Mouse (Mus musculus) cerebellum, postnatal 14 days (tissue): ENCODE data around the gene Mfsd8.
"Not testable (repeated sequence)": the region's sequence is repeated elsewhere in the genome, so short reads cannot be mapped to it uniquely, and the experiment has no call there.

ENCODE experiments used
- DNase-seq, 2 experiments: peaks; one replicate each; pipeline ENCODE4 v3.0.0; 2021; ENCODE audit warnings: mixed read lengths in 2 of 2

Mfsd8 gene

DNA sequence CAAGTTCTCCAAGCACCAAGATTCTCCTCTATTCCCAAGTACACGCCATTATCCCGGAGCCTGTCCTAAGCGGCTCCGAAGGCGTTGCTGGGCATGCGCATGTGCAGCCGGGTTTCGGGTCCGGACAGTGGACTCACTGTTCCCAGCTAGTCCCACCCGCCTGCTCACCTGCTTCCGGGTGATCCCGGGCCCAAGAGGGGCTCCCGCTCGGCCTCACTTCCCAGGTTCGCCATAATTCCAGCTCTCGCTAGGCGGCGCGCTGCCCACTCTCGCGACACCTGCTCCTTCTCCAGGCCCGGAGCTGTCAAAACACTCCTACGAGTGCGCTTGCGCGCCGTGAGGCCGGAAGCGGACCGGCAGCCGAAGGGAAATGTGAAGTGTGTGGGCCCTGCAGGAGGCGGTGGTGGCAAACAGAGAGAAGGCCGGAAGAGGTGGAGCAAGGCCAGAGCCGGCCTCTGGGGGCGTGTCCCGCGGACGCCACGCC is at the start of gene Mfsd8:
Gene Mfsd8, minus strand, starts transcription at position 414 of the 484 bp plus-strand sequence.
- peak; percentile 97 for DNase-seq

DNA sequence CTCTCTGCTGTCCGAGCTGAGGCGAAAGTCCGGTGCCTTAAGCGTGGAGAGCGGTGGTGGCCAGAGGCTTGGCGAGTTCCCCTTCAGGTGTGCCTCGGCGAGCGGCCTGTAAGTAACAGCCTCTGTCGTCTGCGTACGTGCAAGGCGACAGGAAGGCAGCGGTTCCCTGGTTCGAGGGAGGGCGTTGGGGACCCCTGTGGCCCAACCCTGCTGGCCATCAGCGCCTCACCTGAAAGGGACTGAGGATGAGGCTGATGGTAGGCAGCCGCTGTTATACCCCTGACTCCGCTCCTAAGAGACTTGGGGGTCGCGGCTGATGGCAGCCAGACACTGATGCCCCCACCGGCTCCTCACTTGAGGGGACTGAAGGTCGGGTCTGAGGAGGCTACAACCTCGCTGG is 47.6 kb upstream of the Mfsd8 start:
- DNase-seq = peak; percentile 63 to 64

DNA sequence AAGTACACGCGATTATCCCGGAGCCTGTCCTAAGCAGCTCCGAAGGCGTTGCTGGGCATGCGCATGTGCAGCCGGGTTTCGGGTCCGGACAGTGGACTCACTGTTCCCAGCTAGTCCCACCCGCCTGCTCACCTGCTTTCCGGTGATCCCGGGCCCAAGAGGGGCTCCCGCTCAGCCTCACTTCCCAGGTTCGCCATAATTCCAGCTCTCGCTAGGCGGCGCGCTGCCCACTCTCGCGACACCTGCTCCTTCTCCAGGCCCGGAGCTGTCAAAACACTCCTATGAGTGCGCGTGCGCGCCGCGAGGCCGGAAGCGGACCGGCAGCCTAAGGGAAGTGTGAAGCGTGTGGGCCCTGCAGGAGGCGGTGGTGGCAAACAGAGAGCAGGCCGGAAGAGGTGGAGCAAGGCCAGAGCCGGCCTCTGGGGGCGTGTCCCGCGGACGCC is 47.2 kb upstream of the Mfsd8 start:
- DNase-seq = peak; percentile 98 to 99

DNA sequence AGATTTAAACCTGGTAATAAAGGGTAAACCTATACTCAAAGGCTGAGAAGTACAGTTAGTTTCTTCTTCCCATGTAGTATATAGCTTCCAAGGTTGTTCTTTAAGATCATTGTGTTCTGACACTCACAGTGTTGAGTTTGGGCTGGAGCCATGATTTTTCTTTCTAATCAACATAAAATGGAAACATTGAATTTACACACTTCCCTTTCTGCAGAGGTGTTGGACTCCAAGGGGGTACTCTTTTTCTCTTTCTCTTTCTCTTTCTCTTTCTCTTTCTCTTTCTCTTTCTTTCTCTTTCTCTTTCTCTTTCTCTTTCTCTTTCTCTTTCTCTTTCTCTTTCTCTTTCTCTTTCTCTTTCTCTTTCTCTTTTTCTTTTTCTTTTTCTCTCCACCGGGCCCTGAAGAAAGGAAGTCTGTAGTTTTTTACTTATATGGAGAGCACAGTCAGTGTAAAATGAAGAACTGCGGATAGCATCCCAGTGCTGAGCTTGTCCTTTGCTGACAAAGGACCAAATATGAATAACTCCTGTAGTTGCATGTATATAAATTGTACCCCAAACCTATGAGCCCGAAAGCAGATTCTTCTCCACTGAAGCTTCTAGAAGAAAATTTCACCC is 6.5 kb upstream of the Mfsd8 start:
- not testable (repeated sequence) for DNase-seq

DNA sequence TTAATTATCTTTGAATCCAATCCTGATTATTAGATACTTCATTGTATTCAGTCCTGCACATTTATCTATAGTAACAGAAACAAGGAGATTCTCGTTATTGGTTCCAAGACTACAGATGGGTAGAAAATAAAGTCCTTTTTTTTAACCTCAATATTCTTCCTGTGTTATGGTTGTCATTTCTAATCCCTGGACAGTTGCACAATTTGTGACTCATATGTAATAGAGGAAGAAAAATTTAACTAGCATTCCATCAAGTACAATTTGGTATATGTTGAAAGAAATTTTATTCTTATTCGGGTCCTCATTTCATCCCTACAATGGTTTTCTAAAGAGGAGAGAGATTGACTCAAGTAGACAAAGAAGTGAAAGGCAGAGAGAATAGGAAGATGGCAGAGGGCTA is 1.2 kb upstream of the Mfsd8 start:
- not testable (repeated sequence) for DNase-seq

DNA sequence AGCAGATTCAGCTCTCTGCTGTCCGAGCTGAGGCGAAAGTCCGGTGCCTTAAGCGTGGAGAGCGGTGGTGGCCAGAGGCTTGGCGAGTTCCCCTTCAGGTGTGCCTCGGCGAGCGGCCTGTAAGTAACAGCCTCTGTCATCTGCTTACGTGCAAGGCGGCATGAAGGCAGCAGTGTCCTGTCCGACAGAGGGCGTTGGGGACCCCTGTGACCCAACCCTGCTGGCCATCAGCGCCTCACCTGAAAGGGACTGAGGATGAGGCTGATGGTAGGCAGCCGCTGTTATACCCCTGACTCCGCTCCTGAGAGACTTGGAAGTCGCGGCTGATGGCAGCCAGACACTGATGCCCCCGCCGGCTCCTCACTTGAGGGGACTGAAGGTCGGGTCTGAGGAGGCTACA is 332 bp upstream of the Mfsd8 start:
- peak; percentile 82 to 84 for DNase-seq

DNA sequence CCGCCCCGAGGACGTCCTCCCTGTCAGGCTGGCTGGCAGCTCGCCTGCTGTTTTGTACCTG is 101 bp upstream of the Mfsd8 start, which contains the start of gene Abhd18:
Gene Abhd18, plus strand, starts transcription at position 14 of the 61 bp plus-strand sequence.
- DNase-seq = not testable (repeated sequence)

DNA sequence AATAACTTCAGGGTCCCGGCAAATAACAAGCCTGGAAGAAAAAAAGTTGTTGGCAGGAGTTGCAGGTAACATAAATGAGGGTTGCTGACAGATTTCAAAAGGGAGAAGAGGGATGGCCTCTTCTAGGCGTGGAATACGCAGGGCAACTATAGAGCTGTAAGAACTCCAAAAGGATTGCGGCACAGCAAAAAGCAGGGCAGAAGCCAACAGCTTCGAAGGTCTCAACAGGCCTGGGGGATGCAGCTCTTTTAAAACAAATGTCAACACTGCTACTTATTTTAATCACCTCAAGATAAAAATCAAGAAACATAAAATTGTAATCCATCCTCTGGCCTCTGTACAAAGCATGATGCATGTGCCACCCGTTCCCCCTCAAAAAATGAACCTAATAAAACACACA is 1.2 kb downstream of the Mfsd8 start:
- DNase-seq = peak in 1 of 2 experiments; percentile 13

DNA sequence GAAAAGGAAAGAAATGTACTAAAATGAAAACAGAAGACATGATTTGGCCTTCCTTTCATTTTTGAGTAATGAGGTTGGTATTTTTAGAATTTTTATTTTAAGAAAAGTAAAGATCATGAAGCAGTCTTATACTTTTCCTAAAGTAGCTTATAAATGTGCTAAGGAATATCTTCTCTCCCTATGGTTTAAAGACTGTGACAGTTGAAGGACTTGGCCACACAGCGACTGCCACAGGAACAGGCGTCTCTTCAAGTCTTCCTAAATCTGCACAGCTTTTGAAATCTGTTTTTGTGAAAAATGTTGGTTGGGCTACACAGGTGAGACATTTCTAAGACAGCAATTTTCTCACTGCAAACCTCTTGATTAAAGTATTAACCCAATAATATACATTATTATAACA is 33.4 kb downstream of the Mfsd8 start:
- DNase-seq = no peak

DNA sequence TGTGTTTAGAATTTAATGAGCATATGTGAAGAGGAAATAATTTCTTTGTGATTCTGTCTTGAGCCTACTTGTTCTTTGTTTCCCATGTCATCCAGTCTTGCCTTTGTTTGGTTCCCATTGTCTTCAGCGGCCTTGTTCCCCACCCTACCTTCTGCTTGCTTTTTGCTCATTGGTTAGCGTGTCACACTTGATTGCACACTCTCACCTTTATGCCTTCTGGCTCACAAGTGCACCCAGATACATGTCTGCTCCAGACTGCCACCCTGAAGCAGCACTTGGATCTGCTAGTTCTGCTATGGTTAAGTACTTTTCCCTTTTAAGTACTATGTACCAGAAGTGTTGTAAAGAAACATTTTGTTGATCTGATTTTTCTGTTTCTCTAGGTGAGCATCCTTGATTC is 36.8 kb downstream of the Mfsd8 start:
- no peak for DNase-seq

DNA sequence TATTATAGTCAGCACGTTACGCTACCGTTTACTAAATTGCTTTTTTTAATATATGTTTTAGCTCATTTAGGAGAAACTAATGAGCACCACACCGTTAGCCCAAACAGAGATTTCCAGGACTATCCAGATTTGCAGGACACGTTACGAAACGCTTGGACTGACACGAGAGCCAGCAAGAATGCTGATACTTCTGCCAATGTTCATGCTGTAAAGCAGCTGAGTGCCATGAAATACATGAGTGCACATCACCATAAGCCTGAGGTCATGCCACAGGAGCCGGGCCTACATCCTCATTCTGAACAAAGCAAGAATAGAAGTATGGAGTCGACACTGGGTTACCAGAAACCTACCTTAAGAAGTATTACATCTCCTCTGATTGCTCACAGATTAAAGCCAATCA is 38.0 kb downstream of the Mfsd8 start:
- DNase-seq = no peak

DNA sequence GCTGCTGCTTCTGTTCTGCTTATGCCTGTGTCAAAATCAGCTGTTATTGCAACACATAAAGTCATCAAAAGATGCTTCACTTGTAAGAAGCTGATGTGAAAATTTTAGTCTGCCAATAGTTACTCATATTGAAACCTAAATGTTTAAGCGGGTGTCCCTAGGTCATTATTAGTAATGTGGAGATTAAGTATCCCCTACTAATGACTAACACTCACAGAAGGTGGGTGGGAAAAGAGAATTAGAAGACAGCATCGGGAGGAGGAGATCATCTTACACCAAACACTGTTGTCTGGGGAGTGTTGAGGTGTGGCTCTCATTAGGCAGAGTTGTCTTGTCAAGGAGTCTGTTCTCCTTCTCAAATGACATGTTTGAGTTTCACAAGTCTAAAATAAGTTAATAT is 39.8 kb downstream of the Mfsd8 start:
- no peak for DNase-seq

DNA sequence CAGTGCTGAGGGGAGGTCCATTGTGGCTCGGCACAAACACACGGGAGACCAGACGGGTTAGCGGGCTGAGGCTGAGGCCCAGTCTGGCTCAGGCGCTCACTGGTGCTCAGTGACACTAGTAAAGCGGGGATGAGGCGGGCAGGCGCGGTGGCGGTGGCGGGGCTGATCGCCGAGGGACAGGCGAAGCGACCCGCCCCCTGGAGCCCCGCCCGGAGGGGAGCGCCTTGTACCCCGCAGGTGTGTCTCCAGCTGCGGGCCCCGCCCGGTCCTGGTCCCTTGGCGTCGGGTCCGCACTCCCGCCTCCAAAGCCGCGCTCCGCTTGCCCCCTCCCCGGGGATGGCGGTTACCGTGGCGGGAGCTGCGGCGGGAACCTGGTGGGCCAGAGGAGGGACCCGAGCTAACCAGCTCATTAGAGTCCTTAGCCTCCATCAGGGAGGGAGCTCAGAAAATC is 46.3 kb downstream of the Mfsd8 start:
- DNase-seq = peak in 1 of 2 experiments; percentile 50

DNA sequence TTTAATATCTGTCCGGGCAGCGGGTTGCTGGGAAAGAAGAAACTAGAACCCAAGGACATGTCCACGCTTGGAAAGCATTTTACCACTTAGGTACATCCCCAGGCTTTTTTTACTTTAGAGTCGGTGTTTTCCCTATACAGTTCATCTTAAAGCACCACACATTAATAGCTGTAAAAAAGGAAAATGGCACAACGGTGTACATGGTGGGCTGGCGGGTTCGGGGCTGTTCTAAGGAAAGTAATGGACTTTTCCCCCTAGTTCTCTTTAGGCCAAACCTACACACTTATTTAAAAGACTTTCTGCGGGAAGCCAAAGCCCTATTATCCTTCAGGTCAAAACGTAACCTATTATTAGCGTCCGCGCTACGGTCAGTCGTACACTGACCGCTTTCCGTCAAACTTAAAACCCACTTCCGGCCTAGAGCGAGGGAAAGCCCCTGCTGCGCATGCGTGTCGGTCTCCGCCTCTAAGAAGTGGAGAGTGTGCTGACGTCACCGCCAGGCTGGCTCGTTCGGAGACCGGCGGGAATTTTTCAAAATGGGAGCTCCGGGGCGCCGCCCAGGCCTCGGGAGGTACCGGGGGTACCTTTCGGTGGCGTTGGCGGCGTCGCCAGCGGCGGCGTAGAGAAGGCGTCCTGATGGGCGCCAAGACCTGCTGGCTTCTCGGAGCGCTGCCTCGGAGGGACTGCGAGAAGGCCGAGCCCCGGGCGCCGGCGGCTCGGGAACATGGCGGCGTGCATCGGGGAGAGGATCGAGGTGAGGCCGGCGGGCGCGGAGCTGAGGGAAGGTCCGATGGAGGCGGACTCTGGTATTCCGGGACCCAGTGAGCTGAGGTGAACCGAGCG is 46.9 kb downstream of the Mfsd8 start, which contains the start of gene Plk4:
Gene Plk4, plus strand, starts transcription at position 490 of the 843 bp plus-strand sequence.
- DNase-seq = peak; percentile 98 to 99

DNA sequence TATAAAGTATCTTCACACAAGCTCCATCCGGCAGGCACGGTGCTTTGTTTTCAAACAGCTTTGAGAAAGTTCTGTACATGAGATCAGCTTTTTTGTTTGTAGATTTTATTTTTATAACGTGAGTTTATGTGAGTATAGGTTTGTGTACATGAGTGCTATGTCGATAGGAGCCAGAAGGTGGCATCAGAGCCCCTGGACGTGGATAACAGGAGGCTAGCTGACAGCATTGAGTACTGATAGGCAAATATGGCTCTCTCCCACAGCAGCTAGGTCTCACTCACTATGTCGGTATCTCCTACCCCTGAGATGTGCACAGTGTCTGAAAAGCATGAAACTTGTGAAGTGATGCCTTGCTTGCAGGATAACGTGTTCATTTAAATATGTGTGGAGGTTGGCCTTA is 48.2 kb downstream of the Mfsd8 start:
- peak; percentile 54 to 67 for DNase-seq

DNA sequence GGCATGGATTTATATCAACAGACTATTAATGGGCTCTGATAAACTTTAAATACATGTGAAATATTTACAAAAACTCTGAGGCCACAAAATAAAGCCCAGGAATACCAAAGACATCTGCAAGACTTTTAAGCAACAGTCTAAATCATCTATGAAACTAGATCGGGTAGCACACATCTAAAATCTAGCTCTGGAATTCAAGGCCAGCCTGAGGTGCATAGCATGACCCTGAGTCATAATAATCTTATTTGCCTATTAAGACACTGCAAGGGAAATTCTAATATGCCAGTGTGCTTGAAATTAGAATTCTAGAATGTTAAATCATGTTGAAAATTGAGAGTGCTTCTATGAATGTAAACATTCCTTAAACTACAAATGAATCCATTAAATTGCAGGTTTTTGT is 48.6 kb downstream of the Mfsd8 start:
- DNase-seq = no peak

DNA sequence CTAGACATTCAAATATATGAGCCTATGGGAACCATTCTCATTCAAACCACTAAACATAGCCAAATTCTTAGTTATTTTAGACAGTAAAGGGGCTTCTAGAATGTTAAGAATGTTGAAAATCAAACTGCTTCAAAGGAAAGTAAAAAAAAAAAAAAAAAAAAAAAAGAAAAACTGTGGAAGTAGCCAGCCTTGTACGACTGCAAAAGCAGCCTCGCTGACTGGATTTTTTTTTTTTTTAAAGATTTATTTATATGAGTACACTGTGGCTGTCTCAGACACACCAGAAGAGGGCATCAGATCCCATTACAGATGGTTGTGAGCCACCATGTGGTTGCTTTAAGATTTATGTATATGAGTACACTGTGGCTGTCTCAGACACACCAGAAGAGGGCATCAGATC is 52.9 kb downstream of the Mfsd8 start:
- DNase-seq = no peak
